Mouse (Mus musculus) bone marrow macrophage, adult 2 months (primary cell): ENCODE measurements around the gene Wdr70.

Experiments
- CTCF ChIP-seq: IDR thresholded peaks from 2 replicates; pipeline ENCODE4 v1.5.1; 2012; ENCODE audit warnings: low read depth, mild to moderate bottlenecking, low read length, moderate library complexity
- POLR2A ChIP-seq: IDR thresholded peaks from 2 replicates; pipeline ENCODE4 v1.6.1; 2012; ENCODE audit warnings: mild to moderate bottlenecking, low read depth, low read length, borderline replicate concordance

- TF ChIP-seq POLR2A (no peak), CTCF (no peak)
Measured at GRCm38 (mm10) chr15:7890286-7890685, 208.7 kb downstream of the Wdr70 start.
